Mouse (Mus musculus) forebrain, embryonic 16.5 days (tissue): ENCODE measurements around the gene Plxna4. TPM values are rescaled to one million over a fixed set of nuclear protein-coding genes. Genes with fewer than 3 reads are reported as not detected.
A peak's percentile ranks its signal among the peaks of the same experiment; 100 is the strongest.

ENCODE experiments used
- ATAC-seq: fragments of 200-750 bp; cut with Nextera tagmentation; 2 replicates; pipeline ENCODE4 v1.8.0; 2017; ENCODE audit warnings: mild to moderate bottlenecking, moderate library complexity
- H3K27ac ChIP-seq: fragments of 300-500 bp; sonication (generic); 2 replicates; pipeline ENCODE4 v1.5.1; 2014; ENCODE audit warnings: low read length, control low read depth
- H3K27me3 ChIP-seq: fragments of 300-500 bp; sonication (generic); replicated peaks from 2 replicates; pipeline ENCODE4 v1.6.1; 2014; ENCODE audit warnings: low read length; ENCODE audit not compliant: control insufficient read depth, insufficient read depth
- H3K36me3 ChIP-seq: fragments of 300-500 bp; sonication (generic); 2 replicates; pipeline ENCODE4 v1.6.1; 2014; ENCODE audit not compliant: control insufficient read depth, insufficient read depth
- H3K4me1 ChIP-seq: fragments of 300-500 bp; sonication (generic); replicated peaks from 2 replicates; pipeline ENCODE4 v1.6.1; 2014; ENCODE audit warnings: low read length; ENCODE audit not compliant: control insufficient read depth, insufficient read depth
- H3K4me2 ChIP-seq: fragments of 300-500 bp; sonication (generic); 2 replicates; pipeline ENCODE4 v1.6.1; 2014; ENCODE audit warnings: mild to moderate bottlenecking, low read length, control low read depth
- H3K4me3 ChIP-seq: fragments of 300-500 bp; sonication (generic); replicated peaks from 2 replicates; pipeline ENCODE4 v1.5.1; 2014; ENCODE audit warnings: mild to moderate bottlenecking, low read length, control low read depth
- H3K9ac ChIP-seq: fragments of 300-500 bp; sonication (generic); replicated peaks from 2 replicates; pipeline ENCODE4 v1.6.1; 2014; ENCODE audit warnings: low read depth, low read length, control low read depth
- H3K9me3 ChIP-seq: fragments of 300-500 bp; sonication (generic); 2 replicates; pipeline ENCODE4 v1.6.1; 2016; ENCODE audit warnings: low read length; ENCODE audit not compliant: control insufficient read depth
- WGBS: fragments of 180-500 bp; shearing (Covaris S2); extraction: QIAGEN DNeasy Blood & Tissue Kit; methylation state at CpG from one replicate; pipeline ENCODE4 v1.1.7; 2014; 5-methylcytosine and 5-hydroxymethylcytosine counted together
- polyA plus RNA-seq: library from polyadenylated mRNA; unstranded; fragments of >200 nt; fragmentation: Nextera tagmentation; extraction: Ambion mirVana; gene quantifications from 2 replicates; pipeline ENCODE4 v1.2.1, GENCODE M21; 2015

Plxna4 gene
- polyA plus RNA-seq, 1 experiment from 2014 or later = 25.8 TPM

DNA sequence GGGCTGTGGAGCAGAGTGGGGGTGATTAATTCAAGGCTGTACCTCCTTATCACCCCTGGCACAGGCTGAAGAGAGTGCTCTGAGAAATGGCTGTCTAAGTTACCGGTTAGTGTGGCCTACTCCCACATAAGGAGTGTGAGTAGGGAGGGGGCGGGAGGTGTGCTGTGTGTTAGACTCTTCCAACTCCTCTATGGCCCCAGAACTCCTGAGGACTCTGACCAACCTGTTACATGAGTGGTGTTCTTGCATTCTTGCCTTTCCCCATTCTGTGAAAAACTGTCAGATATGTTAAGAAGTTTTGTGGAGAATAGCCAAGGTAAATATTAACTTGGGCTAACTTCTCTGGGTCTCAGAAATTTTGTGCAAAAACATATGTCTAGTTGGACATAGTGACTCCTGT, 201.1 kb downstream of the Plxna4 start:
- H3K9ac ChIP-seq = no peak overlapping the region
- H3K9me3 ChIP-seq = no peaks in the 10 kb centered on the region
- no peak overlapping the region for H3K4me3 ChIP-seq
- H3K27me3 ChIP-seq = no peaks in the 10 kb centered on the region
- no peak overlapping the region for H3K27ac ChIP-seq
- H3K4me2 ChIP-seq = no peak overlapping the region
- WGBS = 96% methylated on average over 2 of the region's 2 CpGs
- no peak for ATAC-seq
- peaks cover 10% of the 10 kb centered on the region for H3K4me1 ChIP-seq
- no peaks in the 10 kb centered on the region for H3K36me3 ChIP-seq

DNA sequence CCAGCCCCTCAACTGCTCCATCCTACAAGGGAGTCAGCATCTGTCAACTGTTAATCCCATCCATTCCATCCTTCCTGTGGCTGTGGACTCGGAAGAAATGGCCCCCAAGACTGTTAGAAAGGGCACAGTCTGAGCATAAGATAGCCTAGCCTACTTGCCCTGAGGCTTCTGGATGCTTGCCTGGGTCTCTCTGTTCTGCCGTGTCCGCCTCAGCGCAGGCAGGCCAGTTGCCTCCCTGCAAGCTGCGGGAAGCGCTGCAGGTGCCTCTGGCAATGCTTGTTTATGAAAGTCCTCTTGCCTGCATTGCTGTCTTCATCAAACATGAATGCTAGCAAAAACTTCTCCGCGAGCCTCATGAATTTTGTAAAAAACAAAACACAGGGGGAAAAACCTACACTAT, 203.1 kb downstream of the Plxna4 start:
- H3K36me3 ChIP-seq = no peaks in the 10 kb centered on the region
- peaks cover 15% of the 10 kb centered on the region for H3K4me1 ChIP-seq
- H3K4me3 ChIP-seq = no peak overlapping the region
- 53% methylated on average over 8 of the region's 8 CpGs for WGBS
- H3K27me3 ChIP-seq = no peaks in the 10 kb centered on the region
- no peak overlapping the region for H3K4me2 ChIP-seq
- no peaks in the 10 kb centered on the region for H3K9me3 ChIP-seq
- no peak for ATAC-seq
- no peak overlapping the region for H3K9ac ChIP-seq
- H3K27ac ChIP-seq = no peak overlapping the region

DNA sequence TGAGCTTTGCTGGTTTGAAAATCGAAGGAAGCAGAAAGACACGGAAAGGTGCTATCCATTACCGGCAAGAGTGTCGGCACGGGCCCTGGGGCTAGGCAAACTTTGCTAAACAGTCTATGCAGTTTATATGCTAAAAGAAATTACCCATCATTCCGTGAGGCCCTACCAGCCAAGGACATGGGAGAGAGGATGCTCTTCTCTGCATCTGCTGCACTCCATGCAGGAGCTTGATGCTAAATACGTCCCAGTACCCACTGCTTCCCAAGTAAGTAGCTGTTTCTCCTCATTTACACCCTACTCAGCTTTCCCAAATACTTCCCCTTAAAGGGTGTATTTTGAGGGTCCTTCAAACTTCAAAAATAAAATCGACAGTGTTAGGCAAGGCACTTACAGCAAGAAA, 203.6 kb downstream of the Plxna4 start:
- Histone ChIP-seq H3K4me2 (no peak overlapping the region), H3K27me3 (no peaks in the 10 kb centered on the region), H3K4me1 (peaks cover 15% of the 10 kb centered on the region), H3K9ac (no peak overlapping the region), H3K9me3 (no peaks in the 10 kb centered on the region), H3K4me3 (no peak overlapping the region), H3K27ac (no peak overlapping the region), H3K36me3 (no peaks in the 10 kb centered on the region)
- ATAC-seq = no peak
- WGBS = 84% methylated on average over 8 of the region's 8 CpGs

DNA sequence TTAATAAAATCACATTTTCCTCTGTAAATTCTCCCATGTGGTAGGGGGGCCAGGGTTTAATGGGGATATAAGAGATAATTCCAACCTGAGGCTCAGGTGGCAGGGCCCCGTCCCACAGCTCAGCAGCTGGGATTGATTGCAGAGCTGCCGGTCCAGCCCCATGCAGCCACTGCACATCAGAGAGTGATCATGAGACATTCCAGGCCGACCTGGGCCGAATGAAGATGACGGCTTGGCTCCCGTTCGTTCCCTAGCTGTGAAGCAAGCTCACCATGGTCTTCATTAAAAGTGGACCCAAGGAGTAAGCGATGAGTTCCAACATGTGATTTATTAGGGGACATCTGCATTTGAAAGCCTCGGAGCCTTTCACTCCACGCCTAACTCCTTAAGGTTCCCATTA, 206.5 kb downstream of the Plxna4 start:
- Histone ChIP-seq H3K4me2 (no peak overlapping the region), H3K4me1 (peaks cover 31% of the 10 kb centered on the region), H3K27ac (no peak overlapping the region), H3K9ac (no peak overlapping the region), H3K27me3 (no peaks in the 10 kb centered on the region), H3K4me3 (no peak overlapping the region), H3K36me3 (no peaks in the 10 kb centered on the region), H3K9me3 (no peaks in the 10 kb centered on the region)
- ATAC-seq = no peak
- WGBS = 62% methylated on average over 10 of the region's 10 CpGs

DNA sequence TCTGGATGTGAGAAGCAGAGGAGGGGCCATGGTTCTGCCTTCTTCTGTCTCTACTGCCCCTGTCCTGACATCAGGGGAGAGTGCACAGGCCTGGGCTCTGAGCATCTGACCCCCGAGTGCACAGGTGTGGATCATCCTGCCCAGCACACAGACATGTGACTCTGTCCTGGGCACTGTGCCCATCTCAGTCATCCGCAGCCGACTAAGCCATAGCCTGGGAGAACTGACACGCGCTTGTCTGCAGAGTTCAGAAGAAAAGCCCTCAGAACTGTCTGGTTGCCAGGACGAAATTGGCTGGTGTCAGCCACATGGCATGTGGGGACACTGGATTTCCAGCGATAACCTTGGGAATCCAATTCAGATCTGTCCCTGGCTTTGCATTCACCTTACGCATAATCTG, 210.8 kb downstream of the Plxna4 start:
- no peak overlapping the region for H3K4me3 ChIP-seq
- peaks cover 37% of the 10 kb centered on the region for H3K4me1 ChIP-seq
- H3K9ac ChIP-seq = no peak overlapping the region
- H3K9me3 ChIP-seq = no peaks in the 10 kb centered on the region
- H3K4me2 ChIP-seq = no peak overlapping the region
- ATAC-seq = no peak
- no peaks in the 10 kb centered on the region for H3K27me3 ChIP-seq
- WGBS = 43% methylated on average over 8 of the region's 8 CpGs
- no peaks in the 10 kb centered on the region for H3K36me3 ChIP-seq
- 0 out of 2 replicates have a peak overlapping the region, but pooled peaks have one; percentile 24 for H3K27ac ChIP-seq

DNA sequence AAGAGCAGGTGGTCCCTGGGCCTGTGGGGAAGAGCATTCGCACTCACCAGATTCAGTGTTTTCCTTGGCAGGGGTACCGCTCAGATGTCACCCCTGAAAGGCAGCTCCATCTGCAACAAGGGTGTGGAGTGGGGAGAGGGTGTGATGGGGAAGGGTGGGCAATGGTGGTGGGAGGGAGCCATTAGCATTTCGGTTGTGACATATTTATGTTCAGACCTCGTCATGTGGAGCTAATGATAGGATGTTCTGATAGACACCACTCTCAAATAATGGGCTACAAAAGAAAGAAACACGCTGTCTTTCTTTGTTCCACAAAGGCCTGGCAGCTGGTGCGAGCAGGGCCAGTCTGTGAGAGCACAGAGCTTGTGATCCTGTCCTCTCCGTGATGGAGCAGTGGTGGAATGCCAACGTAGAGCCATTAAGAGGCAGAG, 214.0 kb downstream of the Plxna4 start:
- ATAC-seq = peak; percentile 93
- no peak overlapping the region for H3K4me2 ChIP-seq
- H3K4me3 ChIP-seq = no peak overlapping the region
- no peaks in the 10 kb centered on the region for H3K9me3 ChIP-seq
- no peak overlapping the region for H3K9ac ChIP-seq
- WGBS = 25% methylated on average over 8 of the region's 8 CpGs
- peaks cover 36% of the 10 kb centered on the region for H3K4me1 ChIP-seq
- H3K27ac ChIP-seq = peak overlapping the region; percentile 71
- H3K27me3 ChIP-seq = no peaks in the 10 kb centered on the region
- no peaks in the 10 kb centered on the region for H3K36me3 ChIP-seq

DNA sequence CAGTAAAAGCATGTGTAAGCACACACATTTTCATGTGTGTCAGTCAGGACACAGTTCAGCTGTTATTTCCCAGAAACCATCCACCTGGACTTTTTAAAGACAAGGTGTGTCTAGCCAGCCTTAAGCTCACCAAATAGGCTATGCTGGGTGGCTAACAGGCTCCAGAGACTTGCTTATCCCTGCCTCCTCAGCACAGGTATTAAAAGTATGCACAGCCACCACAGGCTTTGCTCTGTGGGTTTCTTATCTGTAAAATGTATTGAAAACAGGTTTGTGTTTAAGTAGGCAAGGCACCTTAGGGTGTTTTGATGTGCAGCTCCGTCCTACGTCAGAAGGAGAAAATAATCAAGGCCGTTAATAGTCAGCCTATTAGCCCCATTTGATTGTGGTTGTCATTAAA, 218.9 kb downstream of the Plxna4 start:
- Histone ChIP-seq H3K4me1 (peaks cover 14% of the 10 kb centered on the region), H3K9me3 (no peaks in the 10 kb centered on the region), H3K9ac (no peak overlapping the region), H3K4me2 (no peak overlapping the region), H3K36me3 (no peaks in the 10 kb centered on the region), H3K27me3 (no peaks in the 10 kb centered on the region), H3K4me3 (no peak overlapping the region), H3K27ac (no peak overlapping the region)
- no peak for ATAC-seq
- 80% methylated on average over 3 of the region's 3 CpGs for WGBS

DNA sequence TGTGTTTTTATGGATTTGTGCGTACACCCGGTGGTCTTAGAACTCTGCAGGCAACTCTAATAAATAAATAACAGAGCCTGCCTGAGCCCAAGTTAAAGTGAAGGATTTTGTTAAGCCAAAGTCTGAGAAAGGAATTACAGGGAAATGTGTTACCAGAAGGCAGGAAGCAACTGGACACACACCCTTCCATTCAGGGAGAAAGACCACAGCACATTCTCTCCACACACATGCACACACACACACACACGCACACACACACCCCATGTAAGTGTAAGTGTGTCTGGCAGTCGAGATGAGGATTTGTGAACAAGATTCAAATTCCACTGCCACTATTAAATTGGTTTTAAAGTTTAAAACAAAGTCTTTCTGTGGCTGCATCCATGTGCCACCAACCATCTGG, 219.6 kb downstream of the Plxna4 start:
- WGBS = 71% methylated on average over 4 of the region's 4 CpGs
- Histone ChIP-seq H3K4me3 (no peak overlapping the region), H3K4me2 (no peak overlapping the region), H3K27me3 (no peaks in the 10 kb centered on the region), H3K36me3 (no peaks in the 10 kb centered on the region), H3K9me3 (no peaks in the 10 kb centered on the region), H3K4me1 (peaks cover 17% of the 10 kb centered on the region), H3K27ac (no peak overlapping the region), H3K9ac (no peak overlapping the region)
- ATAC-seq = no peak

DNA sequence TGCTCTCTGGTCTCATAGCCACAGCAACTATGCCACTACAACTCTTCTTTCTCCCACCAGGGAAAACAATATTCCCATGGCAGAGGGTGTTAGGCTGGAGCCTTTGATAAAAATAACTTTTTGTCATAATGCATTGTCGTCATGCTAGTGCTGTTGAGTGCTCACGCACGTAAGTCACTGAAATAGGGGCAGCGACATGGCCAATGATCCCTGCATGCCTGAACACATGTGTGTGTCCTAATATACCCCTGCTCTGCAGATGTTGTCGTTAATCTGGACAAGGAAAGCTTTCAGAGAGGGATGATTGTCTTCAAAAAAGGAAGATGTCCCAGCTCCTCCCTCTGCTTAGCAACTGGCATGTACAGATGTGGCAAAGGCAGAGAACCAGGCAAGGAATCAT, 223.1 kb downstream of the Plxna4 start:
- peaks cover 32% of the 10 kb centered on the region for H3K4me1 ChIP-seq
- H3K27me3 ChIP-seq = no peaks in the 10 kb centered on the region
- H3K4me2 ChIP-seq = no peak overlapping the region
- WGBS = 95% methylated on average over 5 of the region's 5 CpGs
- H3K9ac ChIP-seq = no peak overlapping the region
- no peak overlapping the region for H3K27ac ChIP-seq
- H3K36me3 ChIP-seq = no peaks in the 10 kb centered on the region
- H3K9me3 ChIP-seq = no peaks in the 10 kb centered on the region
- no peak overlapping the region for H3K4me3 ChIP-seq
- no peak for ATAC-seq

DNA sequence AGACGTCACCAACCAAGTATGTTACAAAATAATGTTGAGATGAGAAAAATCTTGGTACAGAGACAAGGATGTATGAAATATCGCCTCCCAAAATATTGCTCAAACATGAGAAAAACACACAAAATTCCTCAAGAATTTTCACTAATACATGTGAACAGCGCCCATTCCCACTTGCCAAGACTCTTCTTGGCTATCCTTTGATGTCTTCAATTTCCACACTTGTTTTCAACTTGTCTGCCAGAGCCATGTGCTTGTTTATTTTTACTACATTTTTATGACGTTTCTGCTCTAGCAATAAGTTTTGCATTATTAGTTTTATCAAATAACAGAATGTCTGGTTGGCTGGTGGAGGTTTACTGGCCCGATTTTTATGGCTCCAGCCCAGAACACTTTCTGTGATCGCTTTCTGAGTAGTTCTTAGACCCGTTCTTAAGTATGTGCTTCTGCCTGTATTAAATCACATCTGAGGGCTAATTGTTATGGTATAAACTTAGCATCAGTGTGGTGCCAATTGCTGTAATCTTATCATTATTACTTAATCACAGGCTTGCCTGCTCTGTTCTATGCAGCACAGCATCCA, 224.4 kb downstream of the Plxna4 start:
- peak; percentile 47 for ATAC-seq
- 64% methylated on average over 7 of the region's 7 CpGs for WGBS
- Histone ChIP-seq H3K9me3 (no peaks in the 10 kb centered on the region), H3K4me3 (no peak overlapping the region), H3K4me2 (no peak overlapping the region), H3K27me3 (no peaks in the 10 kb centered on the region), H3K36me3 (no peaks in the 10 kb centered on the region), H3K9ac (no peak overlapping the region), H3K27ac (no peak overlapping the region), H3K4me1 (peaks cover 35% of the 10 kb centered on the region)
